Mouse (Mus musculus): ENCODE results near the gene Usp24. TPM values are rescaled to one million over a fixed set of nuclear protein-coding genes. Genes with fewer than 3 reads are reported as not detected.

The Usp24 gene
- polyA plus RNA-seq, 1 experiment from 2014 or later, result 7.2 TPM

DNA sequence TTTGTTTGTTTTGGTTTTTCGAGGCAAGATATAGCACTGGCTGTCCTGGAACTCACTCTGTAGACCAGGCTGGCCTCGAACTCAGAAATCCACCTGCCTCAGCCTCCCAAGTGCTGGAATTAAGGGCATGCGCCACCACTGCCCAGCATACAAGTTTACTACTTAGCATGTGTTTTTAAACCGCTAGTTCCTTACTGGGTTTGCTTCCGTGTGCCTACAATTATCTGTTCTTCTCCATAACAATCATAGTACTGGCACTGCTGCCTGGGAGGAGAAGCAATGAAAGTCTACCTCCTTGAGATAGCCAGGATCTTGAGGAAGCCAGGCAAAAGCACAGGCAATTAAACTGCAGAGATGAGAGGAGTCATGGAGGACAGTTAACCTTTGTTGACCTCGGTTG is 112.6 kb downstream of the Usp24 start:
- H3K36me3 ChIP-seq (ENCODE audit: control insufficient read depth, insufficient read depth, low read length), result peaks cover 88% of the 10 kb centered on the region
- H3K4me3 ChIP-seq (ENCODE audit: low read depth, low read length), result no peak overlapping the region
- 94% methylated on average over 6 of the region's 6 CpGs for WGBS
- no peak overlapping the region for H3K9ac ChIP-seq (ENCODE audit: low read length)
- H3K4me2 ChIP-seq (ENCODE audit: low read length), result no peak overlapping the region
- no peak for ATAC-seq
- no peaks in the 10 kb centered on the region for H3K9me3 ChIP-seq (replicated peaks; ENCODE audit: control insufficient read depth, low read length)
- no peak overlapping the region for H3K27ac ChIP-seq (ENCODE audit: low read depth, low read length)
- no peak for DNase-seq (ENCODE audit: low spot score)
- no peaks in the 10 kb centered on the region for H3K27me3 ChIP-seq (replicated peaks; ENCODE audit: control insufficient read depth, insufficient read depth, low read length)
- no peaks in the 10 kb centered on the region for H3K4me1 ChIP-seq (ENCODE audit: control insufficient read depth, insufficient read depth, low read length)

DNA sequence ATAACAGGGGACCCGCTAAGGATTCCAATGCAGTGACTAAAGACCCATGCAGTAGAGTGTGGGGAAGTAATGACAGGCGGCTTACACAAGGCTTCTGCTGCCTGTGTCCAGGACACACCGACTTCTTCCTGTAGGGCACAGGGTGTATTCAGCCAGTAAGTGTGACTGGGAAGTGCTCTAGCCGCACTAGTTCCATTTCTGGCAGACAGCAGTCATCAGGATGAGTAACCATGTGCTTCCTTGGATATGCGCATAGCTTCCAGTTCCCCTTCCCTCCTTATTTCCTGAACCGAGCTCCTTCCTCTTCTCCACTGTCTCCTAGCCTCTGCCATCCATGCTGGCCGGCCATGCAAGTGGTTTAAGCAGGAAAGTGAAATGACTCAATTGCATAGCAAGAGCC is 113.1 kb downstream of the Usp24 start:
- Histone ChIP-seq H3K36me3 (ENCODE audit: control insufficient read depth, insufficient read depth, low read length) (peaks cover 86% of the 10 kb centered on the region), H3K4me2 (ENCODE audit: low read length) (no peak overlapping the region), H3K27ac (ENCODE audit: low read depth, low read length) (no peak overlapping the region), H3K4me3 (ENCODE audit: low read depth, low read length) (no peak overlapping the region), H3K9ac (ENCODE audit: low read length) (no peak overlapping the region), H3K9me3 (replicated peaks; ENCODE audit: control insufficient read depth, low read length) (no peaks in the 10 kb centered on the region), H3K27me3 (replicated peaks; ENCODE audit: control insufficient read depth, insufficient read depth, low read length) (no peaks in the 10 kb centered on the region), H3K4me1 (ENCODE audit: control insufficient read depth, insufficient read depth, low read length) (no peaks in the 10 kb centered on the region)
- 92% methylated on average over 7 of the region's 7 CpGs for WGBS
- ATAC-seq (no peak), DNase-seq (ENCODE audit: low spot score) (no peak)

DNA sequence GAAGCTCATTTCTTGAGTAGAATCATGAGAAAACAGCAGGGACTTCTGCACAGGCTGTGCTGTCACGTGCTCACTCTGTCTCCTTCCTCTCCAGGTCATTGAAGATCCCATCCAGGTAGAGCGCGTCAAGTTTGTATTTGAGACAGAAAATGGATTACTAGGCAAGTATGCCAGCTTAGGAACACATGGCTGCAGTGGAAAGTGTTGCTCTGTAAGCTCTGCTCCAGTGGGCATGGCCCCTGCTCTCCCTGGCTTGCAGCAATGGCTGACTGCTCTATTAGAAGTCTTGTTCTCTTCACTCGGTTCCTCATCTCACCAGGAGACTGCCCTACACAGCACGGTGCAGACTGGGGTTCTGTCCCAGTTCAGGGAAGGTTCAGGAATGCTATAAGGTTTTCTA is 114.4 kb downstream of the Usp24 start:
- H3K4me3 ChIP-seq (ENCODE audit: low read depth, low read length), result no peak overlapping the region
- peaks cover 80% of the 10 kb centered on the region for H3K36me3 ChIP-seq (ENCODE audit: control insufficient read depth, insufficient read depth, low read length)
- H3K27me3 ChIP-seq (replicated peaks; ENCODE audit: control insufficient read depth, insufficient read depth, low read length), result no peaks in the 10 kb centered on the region
- H3K4me1 ChIP-seq (ENCODE audit: control insufficient read depth, insufficient read depth, low read length), result no peaks in the 10 kb centered on the region
- H3K27ac ChIP-seq (ENCODE audit: low read depth, low read length), result no peak overlapping the region
- H3K9ac ChIP-seq (ENCODE audit: low read length), result no peak overlapping the region
- 95% methylated on average over 5 of the region's 5 CpGs for WGBS
- no peak for ATAC-seq
- H3K4me2 ChIP-seq (ENCODE audit: low read length), result no peak overlapping the region
- H3K9me3 ChIP-seq (replicated peaks; ENCODE audit: control insufficient read depth, low read length), result no peaks in the 10 kb centered on the region
- DNase-seq (ENCODE audit: low spot score), result no peak

DNA sequence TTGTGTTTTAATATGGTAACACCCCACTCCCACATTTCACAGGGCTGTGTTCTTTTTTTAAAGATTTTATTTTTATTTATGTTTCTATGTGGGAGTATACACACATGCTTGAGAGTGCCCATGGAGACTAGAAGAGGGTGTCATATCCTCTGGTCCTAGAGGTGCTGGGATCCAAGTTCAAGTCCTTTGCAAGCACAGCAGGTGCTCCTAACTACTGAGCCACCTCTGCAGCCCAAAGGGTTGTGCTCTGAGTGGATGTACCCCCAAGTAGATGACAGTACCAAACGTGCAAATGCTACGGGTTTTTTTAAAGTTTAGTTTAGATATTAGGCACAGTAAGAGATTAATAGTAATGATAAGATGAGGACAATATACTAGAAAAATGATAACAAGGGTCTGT is 119.4 kb downstream of the Usp24 start:
- no peaks in the 10 kb centered on the region for H3K4me1 ChIP-seq (ENCODE audit: control insufficient read depth, insufficient read depth, low read length)
- no peak for DNase-seq (ENCODE audit: low spot score)
- no peak overlapping the region for H3K4me2 ChIP-seq (ENCODE audit: low read length)
- peaks cover 79% of the 10 kb centered on the region for H3K36me3 ChIP-seq (ENCODE audit: control insufficient read depth, insufficient read depth, low read length)
- H3K27me3 ChIP-seq (replicated peaks; ENCODE audit: control insufficient read depth, insufficient read depth, low read length), result no peaks in the 10 kb centered on the region
- H3K27ac ChIP-seq (ENCODE audit: low read depth, low read length), result no peak overlapping the region
- 87% methylated on average over 2 of the region's 2 CpGs for WGBS
- H3K4me3 ChIP-seq (ENCODE audit: low read depth, low read length), result no peak overlapping the region
- no peak for ATAC-seq
- no peak overlapping the region for H3K9ac ChIP-seq (ENCODE audit: low read length)
- no peaks in the 10 kb centered on the region for H3K9me3 ChIP-seq (replicated peaks; ENCODE audit: control insufficient read depth, low read length)

DNA sequence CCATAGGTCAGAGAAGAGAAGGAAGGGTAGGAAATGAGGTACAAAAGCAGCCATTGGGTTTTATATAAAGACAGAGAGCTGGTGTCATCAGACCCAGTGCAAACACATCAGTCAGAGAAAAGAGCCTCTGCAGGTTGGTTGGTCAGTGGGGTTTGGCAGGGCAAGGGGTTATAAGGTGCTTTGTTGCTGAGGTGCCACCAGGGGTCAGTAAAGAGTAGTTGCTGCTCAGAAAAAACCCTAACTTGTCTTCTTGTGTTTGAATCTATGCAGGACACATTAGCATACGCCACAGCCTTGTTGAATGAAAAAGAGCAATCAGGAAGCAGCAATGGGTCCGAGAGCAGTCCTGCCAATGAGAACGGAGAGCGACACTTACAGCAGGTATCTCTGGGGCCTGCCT is 120.5 kb downstream of the Usp24 start:
- WGBS, result 53% methylated on average over 4 of the region's 4 CpGs
- no peak overlapping the region for H3K4me2 ChIP-seq (ENCODE audit: low read length)
- H3K36me3 ChIP-seq (ENCODE audit: control insufficient read depth, insufficient read depth, low read length), result peaks cover 76% of the 10 kb centered on the region

DNA sequence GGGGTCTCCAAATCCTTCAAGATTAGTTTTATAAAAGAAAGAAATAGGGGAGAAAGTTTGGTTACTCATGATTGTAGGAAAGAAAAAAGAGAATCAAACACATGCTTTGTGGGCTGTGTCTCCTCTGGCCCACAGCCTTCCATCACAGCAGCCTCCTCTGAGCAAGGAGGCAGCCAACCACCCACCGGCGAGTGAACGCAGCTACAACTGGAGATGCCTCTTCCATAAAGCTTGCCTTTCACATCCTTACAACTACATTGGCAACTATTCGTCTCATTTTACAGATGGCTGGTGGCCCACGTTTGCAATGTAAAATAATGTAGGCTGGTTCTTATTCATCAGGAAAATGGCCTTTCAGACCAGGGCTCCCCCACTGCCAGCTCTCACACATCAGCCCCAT is 121.2 kb downstream of the Usp24 start:
- Histone ChIP-seq H3K9me3 (replicated peaks; ENCODE audit: control insufficient read depth, low read length) (no peaks in the 10 kb centered on the region), H3K4me2 (ENCODE audit: low read length) (no peak overlapping the region), H3K27ac (ENCODE audit: low read depth, low read length) (no peak overlapping the region), H3K36me3 (ENCODE audit: control insufficient read depth, insufficient read depth, low read length) (peaks cover 76% of the 10 kb centered on the region), H3K27me3 (replicated peaks; ENCODE audit: control insufficient read depth, insufficient read depth, low read length) (no peaks in the 10 kb centered on the region), H3K9ac (ENCODE audit: low read length) (no peak overlapping the region), H3K4me1 (ENCODE audit: control insufficient read depth, insufficient read depth, low read length) (no peaks in the 10 kb centered on the region), H3K4me3 (ENCODE audit: low read depth, low read length) (no peak overlapping the region)
- no peak for DNase-seq (ENCODE audit: low spot score)
- 94% methylated on average over 5 of the region's 5 CpGs for WGBS
- no peak for ATAC-seq

More for the DNA sequence above, 120.5 kb downstream of the Usp24 start:
- ATAC-seq (no peak), DNase-seq (ENCODE audit: low spot score) (peak; percentile 57)
- Histone ChIP-seq H3K9ac (ENCODE audit: low read length) (no peak overlapping the region), H3K9me3 (replicated peaks; ENCODE audit: control insufficient read depth, low read length) (no peaks in the 10 kb centered on the region), H3K27me3 (replicated peaks; ENCODE audit: control insufficient read depth, insufficient read depth, low read length) (no peaks in the 10 kb centered on the region), H3K4me1 (ENCODE audit: control insufficient read depth, insufficient read depth, low read length) (no peaks in the 10 kb centered on the region), H3K4me3 (ENCODE audit: low read depth, low read length) (no peak overlapping the region), H3K27ac (ENCODE audit: low read depth, low read length) (no peak overlapping the region)

DNA sequence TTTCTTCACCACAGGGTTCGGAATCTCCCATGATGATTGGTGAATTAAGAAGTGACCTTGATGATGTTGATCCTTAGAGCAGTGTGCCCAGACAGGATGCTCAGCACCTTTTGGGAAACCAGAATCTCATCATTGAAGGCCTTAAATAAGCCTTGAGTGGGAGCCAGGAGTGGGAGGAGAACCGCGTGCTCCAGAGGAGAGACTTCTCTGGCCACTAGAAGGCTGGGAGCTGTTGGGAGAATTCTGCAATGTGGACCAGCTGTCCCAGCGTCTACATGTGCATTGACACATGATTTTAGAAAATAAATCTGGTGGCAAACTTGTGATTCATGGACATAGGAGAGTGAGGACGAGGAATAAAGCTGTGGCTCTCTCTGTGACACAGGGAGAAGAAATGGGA is 122.8 kb downstream of the Usp24 start:
- ATAC-seq (no peak), DNase-seq (ENCODE audit: low spot score) (no peak)
- Histone ChIP-seq H3K4me3 (ENCODE audit: low read depth, low read length) (no peak overlapping the region), H3K36me3 (ENCODE audit: control insufficient read depth, insufficient read depth, low read length) (peaks cover 78% of the 10 kb centered on the region), H3K4me1 (ENCODE audit: control insufficient read depth, insufficient read depth, low read length) (no peaks in the 10 kb centered on the region), H3K9me3 (replicated peaks; ENCODE audit: control insufficient read depth, low read length) (no peaks in the 10 kb centered on the region), H3K27me3 (replicated peaks; ENCODE audit: control insufficient read depth, insufficient read depth, low read length) (no peaks in the 10 kb centered on the region), H3K9ac (ENCODE audit: low read length) (no peak overlapping the region), H3K27ac (ENCODE audit: low read depth, low read length) (no peak overlapping the region), H3K4me2 (ENCODE audit: low read length) (no peak overlapping the region)
- WGBS, result 93% methylated on average over 5 of the region's 5 CpGs

DNA sequence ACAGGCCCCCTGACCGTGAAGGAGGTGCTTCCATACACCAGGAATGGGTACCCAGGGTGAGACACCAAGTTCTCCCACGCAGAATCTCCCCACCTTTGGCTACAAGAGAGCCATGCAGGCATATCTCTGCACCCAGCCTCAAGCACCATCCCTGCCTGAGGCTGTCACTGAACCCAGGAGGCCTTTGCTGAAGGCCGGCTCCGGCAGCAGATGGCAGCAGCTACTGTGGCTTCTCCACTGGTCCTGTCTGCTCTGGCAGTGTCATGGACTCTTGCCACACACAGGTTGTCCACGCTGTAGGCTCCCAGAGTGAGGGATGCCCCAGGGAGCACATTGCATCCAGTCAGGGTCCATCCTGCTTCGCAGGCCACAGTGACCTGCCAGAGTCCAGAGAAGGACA is 127.2 kb downstream of the Usp24 start:
- DNase-seq (ENCODE audit: low spot score), result no peak
- Histone ChIP-seq H3K27me3 (replicated peaks; ENCODE audit: control insufficient read depth, insufficient read depth, low read length) (no peaks in the 10 kb centered on the region), H3K27ac (ENCODE audit: low read depth, low read length) (no peak overlapping the region)

DNA sequence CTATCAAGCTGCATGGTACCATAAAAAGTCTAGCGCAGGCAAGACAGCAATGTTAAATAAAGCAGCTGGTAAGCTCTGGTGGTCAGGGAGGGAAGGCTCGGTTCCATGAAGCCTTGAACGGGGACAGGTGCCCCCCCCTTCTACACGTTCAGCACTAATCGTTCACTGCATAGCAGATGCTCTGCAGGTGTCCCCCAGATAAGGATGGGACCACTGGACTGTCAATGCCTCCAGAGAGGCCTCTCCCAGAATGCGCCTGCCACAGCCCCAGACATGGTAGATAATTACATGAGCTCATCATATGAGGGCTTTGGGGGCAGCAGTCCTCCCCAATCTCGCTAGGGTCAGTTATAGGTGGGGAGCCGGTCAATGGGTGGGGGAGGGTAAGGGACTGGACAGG is 133.3 kb downstream of the Usp24 start:
- Histone ChIP-seq H3K27me3 (replicated peaks; ENCODE audit: control insufficient read depth, insufficient read depth, low read length) (no peaks in the 10 kb centered on the region), H3K27ac (ENCODE audit: low read depth, low read length) (no peak overlapping the region), H3K36me3 (ENCODE audit: control insufficient read depth, insufficient read depth, low read length) (no peaks in the 10 kb centered on the region), H3K4me3 (ENCODE audit: low read depth, low read length) (no peak overlapping the region), H3K4me1 (ENCODE audit: control insufficient read depth, insufficient read depth, low read length) (no peaks in the 10 kb centered on the region), H3K4me2 (ENCODE audit: low read length) (no peak overlapping the region), H3K9ac (ENCODE audit: low read length) (no peak overlapping the region), H3K9me3 (replicated peaks; ENCODE audit: control insufficient read depth, low read length) (no peaks in the 10 kb centered on the region)
- ATAC-seq, result no peak
- WGBS, result 90% methylated on average over 8 of the region's 8 CpGs
- DNase-seq (ENCODE audit: low spot score), result no peak

More for the DNA sequence above, 127.2 kb downstream of the Usp24 start:
- ATAC-seq, result no peak
- Histone ChIP-seq H3K9me3 (replicated peaks; ENCODE audit: control insufficient read depth, low read length) (no peaks in the 10 kb centered on the region), H3K4me1 (ENCODE audit: control insufficient read depth, insufficient read depth, low read length) (no peaks in the 10 kb centered on the region), H3K4me2 (ENCODE audit: low read length) (no peak overlapping the region), H3K9ac (ENCODE audit: low read length) (no peak overlapping the region), H3K36me3 (ENCODE audit: control insufficient read depth, insufficient read depth, low read length) (peaks cover 44% of the 10 kb centered on the region), H3K4me3 (ENCODE audit: low read depth, low read length) (no peak overlapping the region)
- 89% methylated on average over 6 of the region's 6 CpGs for WGBS

All from forebrain, embryonic 14.5 days (tissue).